Mouse (Mus musculus) liver, postnatal 0 days (tissue): Measurements from ENCODE around the gene Bcl6b. TPM values are rescaled to one million over a fixed set of nuclear protein-coding genes. Genes with fewer than 3 reads are reported as not detected.

Experiments used
- ATAC-seq: fragments of 200-750 bp; cut with Nextera tagmentation; 2 replicates; pipeline ENCODE4 v1.8.0; 2017; ENCODE audit warnings: mild to moderate bottlenecking, moderate library complexity
- DNase-seq: peaks from one replicate; pipeline ENCODE4 v3.0.0-alpha.2; 2016
- H3K27ac ChIP-seq: fragments of 300-500 bp; sonication (generic); 2 replicates; pipeline ENCODE4 v1.5.1; 2014; ENCODE audit warnings: antibody characterized with exemption, moderate library complexity, mild to moderate bottlenecking, low read depth
- H3K27me3 ChIP-seq: fragments of 300-500 bp; sonication (generic); 2 replicates; pipeline ENCODE4 v1.6.1; 2014; ENCODE audit warnings: low read length, control low read depth, mixed read lengths; ENCODE audit not compliant: insufficient read depth
- H3K36me3 ChIP-seq: fragments of 300-500 bp; sonication (generic); replicated peaks from 2 replicates; pipeline ENCODE4 v1.6.1; 2014; ENCODE audit warnings: mild to moderate bottlenecking, control low read depth, low read length, moderate library complexity, mixed read lengths; ENCODE audit not compliant: insufficient read depth
- H3K4me1 ChIP-seq: fragments of 300-500 bp; sonication (generic); 2 replicates; pipeline ENCODE4 v1.6.1; 2014; ENCODE audit warnings: antibody characterized with exemption, mild to moderate bottlenecking, control low read depth; ENCODE audit not compliant: insufficient read depth
- H3K4me2 ChIP-seq: fragments of 300-500 bp; sonication (generic); 2 replicates; pipeline ENCODE4 v1.6.1; 2014; ENCODE audit warnings: low read depth, mild to moderate bottlenecking, low read length, moderate library complexity, mixed read lengths
- H3K4me3 ChIP-seq: fragments of 300-500 bp; sonication (generic); 2 replicates; pipeline ENCODE4 v1.5.1; 2014; ENCODE audit warnings: low read depth, low read length
- H3K9ac ChIP-seq: fragments of 300-500 bp; sonication (generic); replicated peaks from 2 replicates; pipeline ENCODE4 v1.6.1; 2014; ENCODE audit warnings: mild to moderate bottlenecking, moderate library complexity
- H3K9me3 ChIP-seq: fragments of 300-500 bp; sonication (generic); 2 replicates; pipeline ENCODE4 v1.6.1; 2016; ENCODE audit warnings: mild to moderate bottlenecking, control low read depth, low read length, mixed read lengths
- CTCF ChIP-seq: sonication (generic); IDR thresholded peaks from 2 replicates; pipeline ENCODE4 v1.5.1; 2016; ENCODE audit warnings: antibody characterized with exemption, low read depth
- EP300 ChIP-seq: IDR thresholded peaks from 2 replicates; pipeline ENCODE4 v1.6.1; 2016; ENCODE audit warnings: antibody characterized with exemption, low read depth, mild to moderate bottlenecking
- WGBS: fragments of 180-500 bp; shearing (Covaris S2); extraction: QIAGEN DNeasy Blood & Tissue Kit; methylation state at CpG from one replicate; pipeline ENCODE4 v1.1.7; 2014; ENCODE audit not compliant: insufficient replicate concordance; 5-methylcytosine and 5-hydroxymethylcytosine counted together
- polyA plus RNA-seq: library from polyadenylated mRNA; unstranded; fragments of >200 nt; fragmentation: Nextera tagmentation; extraction: Ambion mirVana; gene quantifications from 2 replicates; pipeline ENCODE4 v1.2.1, GENCODE M21; 2015

Bcl6b gene
- polyA plus RNA-seq, 1 experiment from 2014 or later, result 1.8 TPM

DNA sequence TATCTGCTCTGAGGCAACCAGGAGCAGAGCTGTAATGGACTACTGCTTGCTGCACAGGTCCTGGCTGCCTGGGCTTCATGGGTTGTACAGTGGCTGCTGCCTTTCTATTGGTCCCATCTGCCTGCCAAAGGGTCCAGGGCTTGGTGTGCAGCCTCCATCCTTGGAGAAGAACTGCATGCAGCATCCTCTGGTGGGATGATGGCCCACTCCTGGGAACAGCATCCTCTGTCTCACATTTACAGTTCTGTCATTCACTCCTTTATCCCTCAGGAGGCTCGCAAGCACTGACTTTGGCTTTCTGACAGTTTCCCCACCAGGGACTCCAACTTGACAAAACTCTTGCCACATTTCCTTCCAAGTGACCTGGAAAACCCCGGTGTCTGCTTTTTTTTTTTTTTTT, 22.8 kb downstream of the Bcl6b start:
- H3K36me3 ChIP-seq, result no peaks in the 10 kb centered on the region
- 47% methylated on average over 2 of the region's 2 CpGs for WGBS
- DNase-seq (no peak), ATAC-seq (no peak)
- H3K4me3 ChIP-seq, result no peak overlapping the region
- no peak overlapping the region for H3K27ac ChIP-seq
- TF ChIP-seq CTCF, result no peak
- no peak for TF ChIP-seq EP300
- H3K4me2 ChIP-seq, result no peak overlapping the region
- H3K9ac ChIP-seq, result no peak overlapping the region
- no peaks in the 10 kb centered on the region for H3K9me3 ChIP-seq
- no peaks in the 10 kb centered on the region for H3K27me3 ChIP-seq
- peaks cover 3% of the 10 kb centered on the region; the same call in 1 of the 2 replicates for H3K4me1 ChIP-seq

DNA sequence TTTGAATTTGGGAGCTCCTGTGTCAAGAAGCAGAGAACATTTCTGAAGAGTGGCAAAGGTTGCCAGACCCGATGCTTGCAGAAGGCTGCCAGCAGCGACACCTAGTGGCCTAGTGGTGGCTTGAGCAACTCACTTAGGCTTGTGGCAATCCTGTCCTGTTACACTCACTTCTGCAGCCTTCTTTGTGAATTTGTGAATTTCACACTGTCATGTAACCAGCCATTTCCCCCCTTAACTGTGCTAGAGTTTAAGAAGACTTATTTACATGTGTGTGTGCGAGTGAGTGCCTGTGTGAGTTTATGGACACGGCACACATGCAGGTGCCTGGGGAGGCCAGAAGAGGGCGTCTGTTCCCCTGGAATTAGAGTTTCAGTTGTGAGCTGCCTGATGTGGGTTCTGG, 27.9 kb downstream of the Bcl6b start:
- peak; percentile 89 for DNase-seq
- Histone ChIP-seq H3K9ac (no peak overlapping the region), H3K9me3 (no peaks in the 10 kb centered on the region), H3K4me3 (no peak overlapping the region), H3K4me1 (no peaks in the 10 kb centered on the region), H3K27ac (no peak overlapping the region), H3K36me3 (no peaks in the 10 kb centered on the region), H3K4me2 (no peak overlapping the region), H3K27me3 (no peaks in the 10 kb centered on the region)
- ATAC-seq, result peak; percentile 43; the same call in 1 of the 2 replicates
- peak; percentile 94 for TF ChIP-seq CTCF
- TF ChIP-seq EP300, result no peak
- 37% methylated on average over 5 of the region's 5 CpGs for WGBS

DNA sequence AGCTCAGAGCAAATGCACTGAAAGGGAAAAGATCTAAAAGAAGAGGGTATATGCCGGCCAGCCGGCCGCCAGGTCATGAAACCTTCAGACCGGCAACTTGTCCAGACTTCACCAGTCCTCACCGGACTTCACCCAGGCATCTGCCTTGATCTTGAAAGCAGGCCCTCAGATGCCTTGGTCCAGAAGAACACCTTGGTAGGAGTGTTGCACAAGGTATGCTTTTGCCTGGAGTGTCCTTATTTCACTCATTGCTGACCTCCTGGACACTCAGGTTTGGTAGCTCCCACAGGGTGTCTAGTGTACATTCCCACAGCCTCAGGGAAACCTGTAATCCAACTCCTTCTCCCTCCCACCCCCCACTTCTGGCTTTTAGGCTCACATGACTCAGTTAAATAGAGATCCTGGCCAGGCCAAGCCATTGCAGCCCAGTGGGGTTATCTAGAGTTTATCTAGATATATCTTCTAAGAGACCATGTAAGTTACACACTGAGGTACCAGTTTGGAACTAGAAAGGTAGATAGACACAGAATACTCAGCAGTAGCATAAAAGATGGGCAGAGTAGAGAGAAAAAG, 29.5 kb downstream of the Bcl6b start:
- no peaks in the 10 kb centered on the region for H3K9me3 ChIP-seq
- TF ChIP-seq EP300, result no peak
- no peak for TF ChIP-seq CTCF
- DNase-seq (no peak), ATAC-seq (no peak)
- H3K4me3 ChIP-seq, result no peak overlapping the region
- no peaks in the 10 kb centered on the region for H3K27me3 ChIP-seq
- no peaks in the 10 kb centered on the region for H3K36me3 ChIP-seq
- no peak overlapping the region for H3K4me2 ChIP-seq
- WGBS, result 63% methylated on average over 5 of the region's 5 CpGs
- no peak overlapping the region for H3K9ac ChIP-seq
- no peak overlapping the region for H3K27ac ChIP-seq
- no peaks in the 10 kb centered on the region for H3K4me1 ChIP-seq

DNA sequence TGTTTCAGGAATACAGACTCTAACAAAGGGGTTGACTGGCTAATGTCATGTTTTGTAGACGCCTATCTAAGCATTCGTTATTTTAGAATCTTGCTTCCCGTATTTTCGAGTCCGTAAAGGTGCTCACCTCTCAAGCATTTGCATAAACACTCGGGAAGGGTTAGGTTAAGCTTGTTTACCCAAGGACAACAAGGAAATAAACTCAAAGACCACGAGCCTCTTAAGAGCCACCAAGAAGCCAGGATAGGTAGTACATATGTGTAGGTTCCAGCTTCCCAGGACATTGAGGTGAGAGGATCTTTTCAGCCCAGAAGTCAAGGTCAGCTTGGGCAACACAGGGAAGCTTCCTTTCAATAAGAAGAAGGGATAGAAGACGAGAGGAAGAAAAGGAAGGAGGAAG, 30.5 kb downstream of the Bcl6b start:
- Histone ChIP-seq H3K9ac (no peak overlapping the region), H3K36me3 (no peaks in the 10 kb centered on the region), H3K27me3 (no peaks in the 10 kb centered on the region), H3K4me3 (no peak overlapping the region), H3K4me2 (no peak overlapping the region), H3K27ac (no peak overlapping the region), H3K4me1 (no peaks in the 10 kb centered on the region), H3K9me3 (no peaks in the 10 kb centered on the region)
- TF ChIP-seq EP300 (no peak), CTCF (no peak)
- 70% methylated on average over 8 of the region's 8 CpGs for WGBS
- DNase-seq (no peak), ATAC-seq (no peak)

DNA sequence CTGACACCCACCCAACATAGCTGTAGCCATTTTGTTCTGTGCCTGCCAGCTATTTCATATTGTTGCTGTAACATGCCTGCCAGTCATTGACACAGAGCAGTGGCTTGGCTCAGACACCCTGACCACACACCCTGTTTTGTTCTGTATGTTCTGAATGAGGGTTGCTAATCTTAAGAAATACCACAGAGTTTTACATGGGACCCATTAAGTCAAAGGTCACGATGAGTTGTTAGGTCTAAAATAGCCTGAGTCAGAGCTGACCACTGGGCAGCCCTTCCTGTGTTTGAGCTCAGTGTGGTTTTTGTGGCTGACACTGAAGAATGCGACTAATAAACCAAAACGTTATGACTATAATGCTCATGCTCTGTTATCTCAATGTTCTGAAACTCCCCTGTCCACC, 31.3 kb downstream of the Bcl6b start:
- 44% methylated on average over 3 of the region's 3 CpGs for WGBS
- no peaks in the 10 kb centered on the region for H3K27me3 ChIP-seq
- H3K36me3 ChIP-seq, result no peaks in the 10 kb centered on the region
- no peaks in the 10 kb centered on the region for H3K4me1 ChIP-seq
- H3K9me3 ChIP-seq, result no peaks in the 10 kb centered on the region
- H3K9ac ChIP-seq, result no peak overlapping the region
- DNase-seq, result no peak
- TF ChIP-seq EP300, result no peak
- no peak for TF ChIP-seq CTCF
- no peak for ATAC-seq
- H3K4me2 ChIP-seq, result no peak overlapping the region
- no peak overlapping the region for H3K27ac ChIP-seq
- no peak overlapping the region for H3K4me3 ChIP-seq

DNA sequence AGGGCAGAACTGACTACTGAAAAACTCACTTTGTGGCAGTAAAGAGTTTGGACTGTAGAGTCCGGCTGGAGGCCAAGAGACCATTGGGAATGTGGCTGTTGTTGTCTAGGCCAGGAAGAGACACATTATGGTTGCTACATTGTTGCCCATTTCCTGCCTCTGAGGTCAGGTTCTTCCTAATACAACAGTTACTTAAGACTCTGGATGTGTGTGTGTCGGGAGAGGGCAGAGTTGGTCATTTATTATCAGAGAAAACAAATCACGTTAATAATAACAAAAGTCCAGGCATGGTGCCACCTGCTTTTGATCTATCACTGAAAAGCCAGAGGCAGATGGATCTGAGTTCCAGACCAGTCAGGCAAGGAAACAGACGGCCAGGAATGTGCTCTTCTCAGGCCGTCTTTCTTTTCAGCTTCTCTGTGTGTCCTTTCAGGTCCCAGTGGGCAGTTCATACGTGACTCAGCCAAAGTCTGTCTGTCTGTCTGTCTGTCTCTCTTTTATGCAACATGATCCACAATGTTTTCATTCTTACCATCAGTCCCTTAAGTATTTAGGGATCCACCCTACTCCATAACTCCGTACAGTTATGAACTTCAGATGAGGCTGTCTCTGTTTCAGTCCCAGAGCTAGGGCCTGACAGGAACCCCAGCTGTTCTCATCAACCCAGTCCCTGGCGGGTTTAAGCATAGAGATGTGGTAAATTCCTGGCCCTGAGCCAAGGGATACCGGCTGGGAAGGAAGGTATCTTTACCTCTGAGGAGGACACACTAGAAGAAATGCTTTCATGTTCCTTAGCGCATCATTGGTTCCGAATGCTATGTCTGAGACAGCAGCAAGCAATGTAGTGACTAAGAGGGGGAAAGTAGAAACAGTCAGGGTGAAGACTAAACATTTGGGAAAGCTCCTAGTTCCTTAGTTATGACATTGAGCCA, 36.0 kb downstream of the Bcl6b start:
- WGBS, result 63% methylated on average over 11 of the region's 11 CpGs

More for the DNA sequence above, 36.0 kb downstream of the Bcl6b start:
- H3K9me3 ChIP-seq, result no peaks in the 10 kb centered on the region
- no peak overlapping the region for H3K27ac ChIP-seq
- no peak overlapping the region for H3K4me3 ChIP-seq
- no peak for DNase-seq
- no peak overlapping the region for H3K9ac ChIP-seq
- H3K36me3 ChIP-seq, result no peaks in the 10 kb centered on the region
- H3K4me1 ChIP-seq, result no peaks in the 10 kb centered on the region
- no peaks in the 10 kb centered on the region for H3K27me3 ChIP-seq
- no peak for ATAC-seq
- TF ChIP-seq CTCF (no peak), EP300 (no peak)
- no peak overlapping the region for H3K4me2 ChIP-seq
